Mouse (Mus musculus): ENCODE measurements around the gene Zfp986. TPM values are rescaled to one million over a fixed set of nuclear protein-coding genes. Genes with fewer than 3 reads are reported as not detected.
"Not testable (repeated sequence)": the region's sequence is repeated elsewhere in the genome, so short reads cannot be mapped to it uniquely, and the experiment has no call there.

Zfp986 gene
- polyA plus RNA-seq, 1 experiment from 2014 or later = not detected

DNA sequence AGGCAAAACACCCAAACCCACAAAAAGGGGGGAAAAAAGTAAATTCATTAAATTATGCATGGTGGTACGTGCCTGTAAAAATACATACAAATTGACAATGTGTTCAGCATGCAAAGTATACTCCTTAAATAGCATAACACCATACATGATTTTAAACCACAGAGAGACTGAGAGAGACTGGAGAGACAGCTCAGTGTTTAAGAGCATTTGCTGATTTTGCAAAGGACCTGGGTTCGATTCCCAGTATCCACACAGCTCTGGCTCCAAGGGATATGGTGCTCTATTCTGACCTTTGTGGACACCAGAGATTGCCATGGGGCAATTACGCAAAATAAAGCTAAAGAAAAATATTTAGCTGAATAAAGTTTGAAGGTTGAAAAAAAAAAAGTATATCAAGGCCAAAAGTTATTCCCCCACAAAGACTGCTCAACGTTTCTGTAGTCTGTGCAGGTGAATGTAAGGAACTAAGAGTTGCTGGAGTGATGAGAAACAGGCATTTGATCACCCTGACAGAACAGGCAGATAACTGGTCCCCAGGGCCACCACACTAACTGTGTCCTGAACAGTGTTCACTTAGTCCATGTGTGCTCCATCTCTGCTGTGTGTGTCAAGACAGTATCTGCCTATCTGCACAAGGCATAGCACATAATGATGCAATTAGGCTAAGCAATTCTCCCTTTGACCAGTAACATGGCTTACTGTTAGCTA is 20.3 kb upstream of the Zfp986 start:
- WGBS = 65% methylated on average over 3 of the region's 4 CpGs
- not testable (repeated sequence) for H3K4me2 ChIP-seq (ENCODE audit: low read depth, low read length); DNase-seq (ENCODE audit: low spot score); H3K27me3 ChIP-seq (ENCODE audit: control insufficient read depth, insufficient read depth, low read length); H3K9me3 ChIP-seq (replicated peaks; ENCODE audit: control insufficient read depth, low read length); H3K27ac ChIP-seq (replicated peaks; ENCODE audit: low read depth, low read length); H3K9ac ChIP-seq (replicated peaks; ENCODE audit: low read length); H3K36me3 ChIP-seq (replicated peaks; ENCODE audit: control insufficient read depth, insufficient read depth, low read depth, low read length); H3K4me3 ChIP-seq (ENCODE audit: low read depth, low read length); H3K4me1 ChIP-seq (ENCODE audit: control insufficient read depth, insufficient read depth, low read length)
- ATAC-seq (replicated peaks; ENCODE audit: insufficient number of reproducible peaks, low FRiP score, low TSS enrichment, low read depth) = peak; percentile 29; the same call in 1 of the 2 replicates

DNA sequence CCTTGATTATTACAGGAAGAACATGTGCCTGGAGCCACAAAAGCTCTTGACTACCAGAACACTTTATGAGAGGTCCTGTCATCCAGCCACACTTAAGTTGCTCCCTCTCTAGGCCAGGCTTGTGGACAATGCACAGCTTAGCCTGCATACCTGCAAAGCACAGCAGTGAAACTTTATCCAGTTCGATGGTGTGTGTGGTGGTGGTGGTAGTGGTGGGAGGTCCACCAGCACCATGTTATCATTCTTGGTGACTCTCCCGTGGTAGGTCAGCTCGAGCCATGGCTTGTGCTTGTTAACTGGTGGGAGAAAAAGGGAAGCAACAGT is 19.7 kb upstream of the Zfp986 start:
- not testable (repeated sequence) for H3K9me3 ChIP-seq (replicated peaks; ENCODE audit: control insufficient read depth, low read length); DNase-seq (ENCODE audit: low spot score); H3K4me2 ChIP-seq (ENCODE audit: low read depth, low read length); H3K4me3 ChIP-seq (ENCODE audit: low read depth, low read length); ATAC-seq (replicated peaks; ENCODE audit: insufficient number of reproducible peaks, low FRiP score, low TSS enrichment, low read depth); H3K9ac ChIP-seq (replicated peaks; ENCODE audit: low read length); H3K27ac ChIP-seq (replicated peaks; ENCODE audit: low read depth, low read length); H3K36me3 ChIP-seq (replicated peaks; ENCODE audit: control insufficient read depth, insufficient read depth, low read depth, low read length); H3K27me3 ChIP-seq (ENCODE audit: control insufficient read depth, insufficient read depth, low read length); H3K4me1 ChIP-seq (ENCODE audit: control insufficient read depth, insufficient read depth, low read length)
- 82% methylated on average over 3 of the region's 3 CpGs for WGBS

DNA sequence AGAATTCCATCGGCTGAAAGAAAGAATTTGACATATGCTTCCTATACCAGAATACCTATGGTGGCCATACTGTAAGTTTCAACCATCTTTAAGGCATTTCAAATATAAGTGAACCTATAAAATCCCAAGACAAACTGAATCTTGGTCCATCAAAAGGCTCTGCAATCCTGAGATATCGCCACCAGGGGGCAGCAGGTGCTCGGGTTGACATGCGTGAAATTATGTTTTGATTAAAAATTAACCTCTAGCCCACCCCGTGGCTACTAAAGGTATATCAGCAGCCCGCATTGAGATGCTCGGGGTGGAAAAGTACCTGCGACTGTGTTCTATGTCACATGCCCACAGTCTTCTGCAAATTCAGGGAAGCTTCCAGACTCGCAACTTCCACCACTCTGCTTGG is 17.2 kb upstream of the Zfp986 start:
- not testable (repeated sequence) for ATAC-seq (replicated peaks; ENCODE audit: insufficient number of reproducible peaks, low FRiP score, low TSS enrichment, low read depth); DNase-seq (ENCODE audit: low spot score); H3K27me3 ChIP-seq (ENCODE audit: control insufficient read depth, insufficient read depth, low read length); H3K4me1 ChIP-seq (ENCODE audit: control insufficient read depth, insufficient read depth, low read length); H3K27ac ChIP-seq (replicated peaks; ENCODE audit: low read depth, low read length); H3K36me3 ChIP-seq (replicated peaks; ENCODE audit: control insufficient read depth, insufficient read depth, low read depth, low read length); H3K9me3 ChIP-seq (replicated peaks; ENCODE audit: control insufficient read depth, low read length); H3K9ac ChIP-seq (replicated peaks; ENCODE audit: low read length); H3K4me2 ChIP-seq (ENCODE audit: low read depth, low read length); H3K4me3 ChIP-seq (ENCODE audit: low read depth, low read length)
- WGBS = 64% methylated on average over 6 of the region's 9 CpGs

GRCm38 (mm10) chr4:145863872-145864271 is 4.7 kb upstream of the Zfp986 start:
- not testable (repeated sequence) for ATAC-seq (replicated peaks; ENCODE audit: insufficient number of reproducible peaks, low FRiP score, low TSS enrichment, low read depth); H3K36me3 ChIP-seq (replicated peaks; ENCODE audit: control insufficient read depth, insufficient read depth, low read depth, low read length); DNase-seq (ENCODE audit: low spot score); H3K4me3 ChIP-seq (ENCODE audit: low read depth, low read length); H3K9me3 ChIP-seq (replicated peaks; ENCODE audit: control insufficient read depth, low read length); H3K9ac ChIP-seq (replicated peaks; ENCODE audit: low read length); H3K27me3 ChIP-seq (ENCODE audit: control insufficient read depth, insufficient read depth, low read length); H3K27ac ChIP-seq (replicated peaks; ENCODE audit: low read depth, low read length); H3K4me2 ChIP-seq (ENCODE audit: low read depth, low read length); H3K4me1 ChIP-seq (ENCODE audit: control insufficient read depth, insufficient read depth, low read length)
- WGBS = 87% methylated on average over 5 of the region's 8 CpGs

Other genes starting within 250 kb of the Zfp986 start
- gene Zfp980, start 198.1 kb upstream of the Zfp986 start, polyA plus RNA-seq (2014; fragmentation: Nextera tagmentation; extraction: Ambion mirVana) = 0.10 TPM in 1 of 2 replicates, not detected in the other
- gene Zfp987, start 228.5 kb downstream of the Zfp986 start, polyA plus RNA-seq (2014; fragmentation: Nextera tagmentation; extraction: Ambion mirVana) = 0.10 TPM in 1 of 2 replicates, not detected in the other

All from embryonic facial prominence, embryonic 11.5 days (tissue).